Mouse (Mus musculus): ENCODE measurements around the gene Slc25a13.

DNA sequence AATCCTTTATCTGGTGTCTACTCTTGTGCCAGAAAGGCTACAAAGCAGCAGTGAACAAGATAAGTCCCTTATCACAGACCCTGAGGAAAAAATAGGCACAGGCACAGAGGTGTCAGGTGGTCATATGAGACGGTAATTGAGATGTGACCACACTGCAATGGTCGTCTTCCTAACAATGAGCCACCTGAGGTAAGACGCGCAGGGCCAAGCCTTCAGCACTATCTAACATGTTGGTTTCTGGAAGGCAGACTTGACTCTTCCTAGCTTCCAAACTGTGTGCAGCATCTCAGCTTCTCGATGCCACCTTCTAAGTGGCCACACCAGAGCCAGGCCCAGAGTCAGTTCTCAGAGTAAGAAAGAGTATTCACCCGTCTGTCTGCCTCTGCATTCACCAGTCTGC is 149.8 kb downstream of the Slc25a13 start:
- TF ChIP-seq GATA1 (IDR thresholded peaks at IDR 0.05; ENCODE audit: low read length) (no peak), TAL1 (IDR thresholded peaks at IDR 0.05; ENCODE audit: low read length) (no peak)

Data from erythroblast, embryonic 14.5 days (primary cell).